Mouse (Mus musculus): ENCODE results near the gene Gm17359. TPM values are rescaled to one million over a fixed set of nuclear protein-coding genes. Genes with fewer than 3 reads are reported as not detected.

Gm17359 gene
- total RNA-seq, 2 experiments from 2014 or later = not detected

Other genes starting within 250 kb of the Gm17359 start
- 10 to 100 TPM; 13.6 to 16.0 TPM for gene Rapgef2, start 50.1 kb upstream of the Gm17359 start, total RNA-seq (2021)
- gene Fnip2, start 231.1 kb downstream of the Gm17359 start, total RNA-seq (2021) = 1 to 10 TPM; 3.1 to 3.3 TPM

Data from gastrocnemius, postnatal 36 days (tissue).